Mouse (Mus musculus) cerebellum, adult 2 months (tissue): ENCODE measurements around the gene Mpzl3. TPM values are rescaled to one million over a fixed set of nuclear protein-coding genes. Genes with fewer than 3 reads are reported as not detected.

Experiments
- DNase-seq, 2 experiments: peaks; one replicate each; pipeline ENCODE4 v3.0.0; 2021
- H3K27ac ChIP-seq: fragments of 200-500 bp; 2 replicates; pipeline ENCODE4 v1.5.1; 2012; ENCODE audit warnings: low read length, control low read depth, inconsistent platforms; ENCODE audit not compliant: insufficient read depth
- H3K27me3 ChIP-seq: fragments of 200-500 bp; 2 replicates; pipeline ENCODE4 v1.6.1; 2012; ENCODE audit warnings: inconsistent platforms, mild to moderate bottlenecking, low read length, moderate library complexity; ENCODE audit not compliant: control insufficient read depth, insufficient read depth
- H3K4me1 ChIP-seq: fragments of 200-500 bp; 2 replicates; pipeline ENCODE4 v1.6.1; 2011; ENCODE audit warnings: low read length; ENCODE audit not compliant: control insufficient read depth, insufficient read depth
- H3K4me3 ChIP-seq: fragments of 200-500 bp; replicated peaks from 2 replicates; pipeline ENCODE3; 2011; ENCODE audit warnings: mild to moderate bottlenecking, low read depth, low read length, control low read depth; ENCODE audit not compliant: insufficient read depth
- CTCF ChIP-seq: fragments of 200-500 bp; IDR thresholded peaks from 2 replicates; pipeline ENCODE4 v1.5.1; 2011; ENCODE audit warnings: low read depth, mild to moderate bottlenecking, control low read depth, low read length, moderate library complexity, borderline replicate concordance; ENCODE audit not compliant: insufficient read depth
- POLR2A ChIP-seq: fragments of 200-500 bp; IDR thresholded peaks from 2 replicates; pipeline ENCODE4 v1.6.1; 2011; ENCODE audit warnings: low read length, control low read depth, borderline replicate concordance; ENCODE audit not compliant: insufficient read depth
- WGBS: fragments of 180-500 bp; shearing (Covaris S2); methylation state at CpG from one replicate; pipeline ENCODE4 v1.1.7; 2018; 5-methylcytosine and 5-hydroxymethylcytosine counted together
- polyA plus RNA-seq: library from polyadenylated mRNA; depleted of rRNA; stranded (reverse); fragments of >200 nt; gene quantifications from 2 replicates; pipeline ENCODE4 v1.2.3, GENCODE M21; 2012; rRNA removed

Mpzl3 gene
- polyA plus RNA-seq, 1 experiment: 7.4 TPM

- Histone ChIP-seq H3K27ac (peak overlapping the region; percentile 100), H3K4me1 (peaks cover 43% of the 10 kb centered on the region), H3K27me3 (no peaks in the 10 kb centered on the region), H3K4me3 (peak overlapping the region; percentile 65)
- TF ChIP-seq CTCF: peak; percentile 97
- TF ChIP-seq POLR2A: peak; percentile 22; the same call in 1 of the 2 replicates
- DNase-seq: peak; percentile 87 to 91
- 1% methylated on average over 10 of the region's 10 CpGs for WGBS
Measured at GRCm38 (mm10) chr9:45121769-45122168, 66.8 kb downstream of the Mpzl3 start.

GRCm38 (mm10) chr9:45122209-45122761 lies 67.3 kb downstream of the Mpzl3 start:
- Histone ChIP-seq H3K27me3 (no peaks in the 10 kb centered on the region), H3K4me3 (peak overlapping the region; percentile 65), H3K27ac (peak overlapping the region; percentile 61), H3K4me1 (peaks cover 42% of the 10 kb centered on the region)
- DNase-seq: peak; percentile 61 to 66
- WGBS: 11% methylated on average over 9 of the region's 9 CpGs
- TF ChIP-seq POLR2A (no peak), CTCF (no peak)

GRCm38 (mm10) chr9:45125211-45125610 lies 70.2 kb downstream of the Mpzl3 start:
- no peak overlapping the region for H3K4me3 ChIP-seq
- H3K27ac ChIP-seq: no peak overlapping the region
- TF ChIP-seq POLR2A (no peak), CTCF (no peak)
- WGBS: 92% methylated on average over 14 of the region's 14 CpGs
- peaks cover 30% of the 10 kb centered on the region for H3K4me1 ChIP-seq
- no peaks in the 10 kb centered on the region for H3K27me3 ChIP-seq
- no peak for DNase-seq

GRCm38 (mm10) chr9:45126941-45127340 lies 72.0 kb downstream of the Mpzl3 start:
- 21% methylated on average over 7 of the region's 7 CpGs for WGBS
- no peak for DNase-seq
- Histone ChIP-seq H3K27me3 (no peaks in the 10 kb centered on the region), H3K4me1 (peaks cover 25% of the 10 kb centered on the region), H3K27ac (no peak overlapping the region), H3K4me3 (no peak overlapping the region)
- TF ChIP-seq POLR2A: no peak
- TF ChIP-seq CTCF: no peak

Other genes with a start within 250 kb of the Mpzl3 start
- gene Kmt2a, start 173.9 kb upstream of the Mpzl3 start, polyA plus RNA-seq: 31.3 and 39.0 TPM in 2 replicates
- gene Atp5l, start 134.4 kb upstream of the Mpzl3 start, polyA plus RNA-seq: 989 and 996 TPM in 2 replicates
- 34.7 and 37.4 TPM in 2 replicates for gene Ube4a, start 89.6 kb upstream of the Mpzl3 start, polyA plus RNA-seq
- gene Cd3g, start 74.8 kb upstream of the Mpzl3 start, polyA plus RNA-seq: not detected in 2 replicates
- gene Cd3d, start 73.4 kb upstream of the Mpzl3 start, polyA plus RNA-seq: 0.08 and 0.10 TPM in 2 replicates
- 0.05 and 0.27 TPM in 2 replicates for gene Cd3e, start 45.6 kb upstream of the Mpzl3 start, polyA plus RNA-seq
- 1.1 and 2.4 TPM in 2 replicates for gene Mpzl2, start 15.4 kb upstream of the Mpzl3 start, polyA plus RNA-seq
- gene Jaml, start 24.0 kb downstream of the Mpzl3 start, polyA plus RNA-seq: 3.8 and 4.2 TPM in 2 replicates
- 151 and 165 TPM in 2 replicates for gene Scn2b, start 62.6 kb downstream of the Mpzl3 start, polyA plus RNA-seq
- 78.8 and 109 TPM in 2 replicates for gene Scn4b, start 83.2 kb downstream of the Mpzl3 start, polyA plus RNA-seq
- 1.9 and 2.8 TPM in 2 replicates for gene BC049352, start 126.8 kb downstream of the Mpzl3 start, polyA plus RNA-seq
- gene Tmprss4, start 148.9 kb downstream of the Mpzl3 start, polyA plus RNA-seq: 0.11 and 0.34 TPM in 2 replicates
- 4.5 and 6.0 TPM in 2 replicates for gene Il10ra, start 214.0 kb downstream of the Mpzl3 start, polyA plus RNA-seq